Mouse (Mus musculus) ovary, adult 2 months (tissue): ENCODE data around the gene Spata17. TPM values are rescaled to one million over a fixed set of nuclear protein-coding genes. Genes with fewer than 3 reads are reported as not detected.

Experiments used
- polyA plus RNA-seq: library from polyadenylated mRNA; depleted of rRNA; stranded (reverse); fragments of >200 nt; gene quantifications from 2 replicates; pipeline ENCODE4 v1.2.3, GENCODE M21; 2012; rRNA removed

Gene Spata17
- polyA plus RNA-seq: 3.7 and 4.1 TPM in 2 replicates

GRCm38 (mm10) chr1:187215181-187216116, at the start of gene Spata17, which contains the start of gene Gpatch2:
Gene Spata17, minus strand, starts transcription at chr1:187215465.
Gene Gpatch2, plus strand, starts transcription at chr1:187215508.

Other genes with a start within 250 kb of the Spata17 start
- not detected in 2 replicates for gene D1Pas1, start 248.0 kb downstream of the Spata17 start, polyA plus RNA-seq
- 7.8 and 8.5 TPM in 2 replicates for gene Gpatch2, start within 50 bp of the Spata17 start, polyA plus RNA-seq